Mouse (Mus musculus): Measurements from ENCODE around the gene Ppp1r3d. TPM values are rescaled to one million over a fixed set of nuclear protein-coding genes. Genes with fewer than 3 reads are reported as not detected.

Gene Ppp1r3d
- polyA plus RNA-seq, 1 experiment, result not detected

- TF ChIP-seq CEBPB (IDR thresholded peaks at IDR 0.05; ENCODE audit: low read depth) (no peak), MYOG (IDR thresholded peaks at IDR 0.05; ENCODE audit: control insufficient read depth, extremely low read depth, insufficient read length) (no peak), CTCF (IDR thresholded peaks at IDR 0.05; ENCODE audit: control insufficient read depth, insufficient read depth, insufficient read length) (no peak), FOSL1 (IDR thresholded peaks at IDR 0.05; ENCODE audit: insufficient read depth, low read length, poor library complexity, severe bottlenecking) (no peak), MYOD1 (IDR thresholded peaks at IDR 0.05; ENCODE audit: control insufficient read depth, insufficient read length, low read depth) (no peak), USF1 (IDR thresholded peaks at IDR 0.05; ENCODE audit: low read depth) (no peak), MAX (IDR thresholded peaks at IDR 0.05) (no peak)
- Histone ChIP-seq H3K36me3 (ENCODE audit: control insufficient read depth, insufficient read depth) (no peaks in the 10 kb centered on the region), H3K27me3 (ENCODE audit: control insufficient read depth, insufficient read depth, insufficient read length) (no peaks in the 10 kb centered on the region), H3ac (ENCODE audit: control insufficient read depth, insufficient read length, low read depth) (no peak within 1 kb of the TSS), H3K79me3 (ENCODE audit: low read depth) (no peaks in the 10 kb centered on the region), H3K4me3 (ENCODE audit: insufficient read depth, poor library complexity, severe bottlenecking) (no peak within 1 kb of the TSS), H3K79me2 (ENCODE audit: control insufficient read depth, insufficient read depth) (no peaks in the 10 kb centered on the region)
Measured at GRCm38 (mm10) chr2:178407053-178407815, 7.0 kb downstream of the Ppp1r3d start, which contains the start of gene Sycp2. Sycp2 (minus strand) TSS chr2:178407685.

Other genes with a start within 250 kb of the Ppp1r3d start
- gene Sycp2, start 6.8 kb downstream of the Ppp1r3d start, polyA plus RNA-seq (2012; fragmentation: generic; extraction: Trizol), result not detected
- gene Fam217b, start 52 bp upstream of the Ppp1r3d start, polyA plus RNA-seq (2012; fragmentation: generic; extraction: Trizol), result not detected
- not detected for gene Cdh26, start 16.1 kb upstream of the Ppp1r3d start, polyA plus RNA-seq (2012; fragmentation: generic; extraction: Trizol)

All from C2C12 (cell line).